Mouse (Mus musculus) forebrain, embryonic 13.5 days (tissue): ENCODE data around the gene Ccdc57. TPM values are rescaled to one million over a fixed set of nuclear protein-coding genes. Genes with fewer than 3 reads are reported as not detected.
"Not testable (repeated sequence)": the region's sequence is repeated elsewhere in the genome, so short reads cannot be mapped to it uniquely, and the experiment has no call there.

Source experiments
- ATAC-seq: fragments of 200-750 bp; cut with Nextera tagmentation; 2 replicates; pipeline ENCODE4 v1.8.0; 2017
- H3K27ac ChIP-seq: fragments of 300-500 bp; sonication (generic); 2 replicates; pipeline ENCODE4 v1.5.1; 2015; ENCODE audit warnings: inconsistent platforms, mild to moderate bottlenecking, moderate library complexity
- H3K27me3 ChIP-seq: fragments of 300-500 bp; sonication (generic); 2 replicates; pipeline ENCODE4 v1.6.1; 2015; ENCODE audit warnings: mild to moderate bottlenecking, inconsistent platforms
- H3K36me3 ChIP-seq: fragments of 300-500 bp; sonication (generic); 2 replicates; pipeline ENCODE4 v1.6.1; 2015; ENCODE audit warnings: mild to moderate bottlenecking, inconsistent platforms; ENCODE audit not compliant: poor library complexity, severe bottlenecking
- H3K4me1 ChIP-seq: fragments of 300-500 bp; sonication (generic); 2 replicates; pipeline ENCODE4 v1.6.1; 2015; ENCODE audit warnings: inconsistent platforms
- H3K4me2 ChIP-seq: fragments of 300-500 bp; sonication (generic); 2 replicates; pipeline ENCODE4 v1.6.1; 2015; ENCODE audit warnings: inconsistent platforms, mild to moderate bottlenecking, moderate library complexity
- H3K4me3 ChIP-seq: fragments of 300-500 bp; sonication (generic); 2 replicates; pipeline ENCODE4 v1.5.1; 2015; ENCODE audit warnings: mild to moderate bottlenecking, inconsistent platforms
- H3K9ac ChIP-seq: fragments of 300-500 bp; sonication (generic); 2 replicates; pipeline ENCODE4 v1.6.1; 2015; ENCODE audit warnings: mild to moderate bottlenecking, inconsistent platforms
- H3K9me3 ChIP-seq: fragments of 300-500 bp; sonication (generic); replicated peaks from 2 replicates; pipeline ENCODE4 v1.6.1; 2016; ENCODE audit warnings: inconsistent platforms
- WGBS: fragments of 180-500 bp; shearing (Covaris S2); methylation state at CpG from one replicate; pipeline ENCODE4 v1.1.7; 2015; 5-methylcytosine and 5-hydroxymethylcytosine counted together
- polyA plus RNA-seq: library from polyadenylated mRNA; unstranded; fragments of >200 nt; fragmentation: Nextera tagmentation; extraction: Ambion mirVana; gene quantifications from 2 replicates; pipeline ENCODE4 v1.2.1, GENCODE M21; 2015

The Ccdc57 gene
- polyA plus RNA-seq, 1 experiment from 2014 or later: 5.6 TPM

- WGBS: 10% methylated on average over 10 of the region's 10 CpGs
- peak overlapping the region; percentile 29; the same call in 1 of the 2 replicates for H3K4me2 ChIP-seq
- no peaks in the 10 kb centered on the region for H3K27me3 ChIP-seq
- H3K4me1 ChIP-seq: peaks cover 9% of the 10 kb centered on the region
- peaks cover 7% of the 10 kb centered on the region for H3K36me3 ChIP-seq
- H3K9ac ChIP-seq: peak overlapping the region; percentile 12; the same call in 1 of the 2 replicates
- ATAC-seq: peak; percentile 37; the same call in 1 of the 2 replicates
- H3K4me3 ChIP-seq: no peak overlapping the region
- H3K27ac ChIP-seq: peak overlapping the region; percentile 21; the same call in 1 of the 2 replicates
- H3K9me3 ChIP-seq: no peaks in the 10 kb centered on the region
These were observed 132.4 kb downstream of the Ccdc57 start for GRCm38 (mm10) chr11:120800061-120800904.

GRCm38 (mm10) chr11:120799316-120799890 lies 133.3 kb downstream of the Ccdc57 start:
- WGBS: 74% methylated on average over 6 of the region's 6 CpGs

GRCm38 (mm10) chr11:120798244-120798643 lies 134.4 kb downstream of the Ccdc57 start:
- no peak for ATAC-seq
- 92% methylated on average over 3 of the region's 3 CpGs for WGBS
- Histone ChIP-seq H3K4me1 (peaks cover 16% of the 10 kb centered on the region), H3K9ac (no peak overlapping the region), H3K27ac (no peak overlapping the region), H3K27me3 (no peaks in the 10 kb centered on the region), H3K9me3 (no peaks in the 10 kb centered on the region), H3K4me3 (no peak overlapping the region), H3K36me3 (peaks cover 15% of the 10 kb centered on the region), H3K4me2 (no peak overlapping the region)

More at GRCm38 (mm10) chr11:120799316-120799890, 133.3 kb downstream of the Ccdc57 start:
- Histone ChIP-seq H3K27me3 (no peaks in the 10 kb centered on the region), H3K4me3 (no peak overlapping the region), H3K9ac (no peak overlapping the region), H3K36me3 (0 out of 2 replicates have a peak, but pooled peaks cover 4% of the 10 kb centered on the region), H3K4me2 (no peak overlapping the region), H3K9me3 (no peaks in the 10 kb centered on the region), H3K27ac (peak overlapping the region; percentile 21; the same call in 1 of the 2 replicates), H3K4me1 (peaks cover 16% of the 10 kb centered on the region)
- no peak for ATAC-seq

GRCm38 (mm10) chr11:120796614-120796946 lies 136.1 kb downstream of the Ccdc57 start:
- Histone ChIP-seq H3K9me3 (no peaks in the 10 kb centered on the region), H3K27ac (peak overlapping the region; percentile 71), H3K9ac (peak overlapping the region; percentile 83; the same call in 1 of the 2 replicates), H3K4me3 (peak overlapping the region; percentile 89), H3K4me1 (peaks cover 16% of the 10 kb centered on the region), H3K27me3 (no peaks in the 10 kb centered on the region), H3K4me2 (peak overlapping the region; percentile 99), H3K36me3 (peaks cover 32% of the 10 kb centered on the region)
- peak; percentile 41 for ATAC-seq
- WGBS: 24% methylated on average over 8 of the region's 8 CpGs

- ATAC-seq: peak; percentile 94
- H3K27ac ChIP-seq: peak within 1 kb of the TSS; percentile 71
- H3K9ac ChIP-seq: peak within 1 kb of the TSS; percentile 83
- H3K36me3 ChIP-seq: peaks cover 38% of the 10 kb centered on the region
- WGBS: 2% methylated on average over 59 of the region's 59 CpGs
- no peaks in the 10 kb centered on the region for H3K9me3 ChIP-seq
- peak within 1 kb of the TSS; percentile 89 for H3K4me3 ChIP-seq
- H3K4me2 ChIP-seq: peak within 1 kb of the TSS; percentile 99
- no peaks in the 10 kb centered on the region for H3K27me3 ChIP-seq
- H3K4me1 ChIP-seq: peaks cover 16% of the 10 kb centered on the region
These were observed 136.7 kb downstream of the Ccdc57 start, which contains the start of gene Dus1l for GRCm38 (mm10) chr11:120795756-120796613. TSS of gene Dus1l (minus strand) at chr11:120796403.

GRCm38 (mm10) chr11:120792652-120793051 lies 140.0 kb downstream of the Ccdc57 start:
- Histone ChIP-seq H3K27ac (no peak overlapping the region), H3K9me3 (no peaks in the 10 kb centered on the region), H3K4me1 (peaks cover 16% of the 10 kb centered on the region), H3K9ac (no peak overlapping the region), H3K4me3 (no peak overlapping the region), H3K36me3 (peaks cover 69% of the 10 kb centered on the region), H3K27me3 (no peaks in the 10 kb centered on the region), H3K4me2 (no peak overlapping the region)
- WGBS: 92% methylated on average over 9 of the region's 9 CpGs
- ATAC-seq: no peak

GRCm38 (mm10) chr11:120789810-120790209 lies 142.9 kb downstream of the Ccdc57 start:
- H3K4me1 ChIP-seq: peaks cover 15% of the 10 kb centered on the region
- no peak overlapping the region for H3K4me3 ChIP-seq
- 90% methylated on average over 3 of the region's 3 CpGs for WGBS
- H3K9me3 ChIP-seq: no peaks in the 10 kb centered on the region
- H3K27ac ChIP-seq: no peak overlapping the region
- no peaks in the 10 kb centered on the region for H3K27me3 ChIP-seq
- H3K4me2 ChIP-seq: no peak overlapping the region
- H3K9ac ChIP-seq: no peak overlapping the region
- ATAC-seq: no peak
- peaks cover 93% of the 10 kb centered on the region for H3K36me3 ChIP-seq

GRCm38 (mm10) chr11:120789355-120789754 lies 143.3 kb downstream of the Ccdc57 start:
- 91% methylated on average over 4 of the region's 4 CpGs for WGBS
- H3K9ac ChIP-seq: no peak overlapping the region
- peaks cover 14% of the 10 kb centered on the region for H3K4me1 ChIP-seq
- no peak overlapping the region for H3K4me2 ChIP-seq
- H3K27me3 ChIP-seq: no peaks in the 10 kb centered on the region
- peaks cover 89% of the 10 kb centered on the region for H3K36me3 ChIP-seq
- H3K4me3 ChIP-seq: no peak overlapping the region
- H3K27ac ChIP-seq: no peak overlapping the region
- H3K9me3 ChIP-seq: no peaks in the 10 kb centered on the region
- ATAC-seq: no peak

GRCm38 (mm10) chr11:120788460-120788859 lies 144.2 kb downstream of the Ccdc57 start:
- H3K27me3 ChIP-seq, H3K27ac ChIP-seq, ATAC-seq, H3K9ac ChIP-seq, H3K4me2 ChIP-seq, H3K9me3 ChIP-seq, H3K4me3 ChIP-seq: not testable (repeated sequence)
- H3K36me3 ChIP-seq: peaks cover 80% of the 10 kb centered on the region
- 92% methylated on average over 9 of the region's 10 CpGs for WGBS
- peaks cover 16% of the 10 kb centered on the region for H3K4me1 ChIP-seq

- peak overlapping the region; percentile 99 for H3K4me3 ChIP-seq
- peaks cover 72% of the 10 kb centered on the region for H3K36me3 ChIP-seq
- H3K4me2 ChIP-seq: peak overlapping the region; percentile 99
- H3K4me1 ChIP-seq: peaks cover 25% of the 10 kb centered on the region
- no peaks in the 10 kb centered on the region for H3K27me3 ChIP-seq
- no peaks in the 10 kb centered on the region for H3K9me3 ChIP-seq
- no peak for ATAC-seq
- peak overlapping the region; percentile 96 for H3K9ac ChIP-seq
- 41% methylated on average over 9 of the region's 9 CpGs for WGBS
- H3K27ac ChIP-seq: peak overlapping the region; percentile 61; the same call in 1 of the 2 replicates
These were observed 147.5 kb downstream of the Ccdc57 start for GRCm38 (mm10) chr11:120785145-120785544.

GRCm38 (mm10) chr11:120784064-120784791 lies 148.4 kb downstream of the Ccdc57 start, which contains the start of the genes Rfng and Gps1:
TSS of gene Rfng (minus strand) at chr11:120784207.
TSS of gene Gps1 (plus strand) at chr11:120784272.
- Histone ChIP-seq H3K9me3 (no peaks in the 10 kb centered on the region), H3K4me2 (peak within 1 kb of the TSS; percentile 99), H3K27ac (peak within 1 kb of the TSS; percentile 61), H3K9ac (peak within 1 kb of the TSS; percentile 96), H3K4me3 (peak within 1 kb of the TSS; percentile 99), H3K36me3 (peaks cover 67% of the 10 kb centered on the region), H3K4me1 (peaks cover 25% of the 10 kb centered on the region), H3K27me3 (no peaks in the 10 kb centered on the region)
- ATAC-seq: peak; percentile 88
- under 1% methylated on average over 70 of the region's 107 CpGs for WGBS
